Mouse (Mus musculus) embryo, embryonic 9.5 days (tissue): ENCODE measurements at regions not wholly inside any gene's neighbourhood (a gene's known extent, or its start where the extent isn't known, plus 50 kb on each side); places are given as distances from the start of the nearest gene placed in this dataset.
"Not testable (repeated sequence)": the region's sequence is repeated elsewhere in the genome, so short reads cannot be mapped to it uniquely, and the experiment has no call there.

Experiments
- DNase-seq: peaks from one replicate; pipeline ENCODE4 v3.0.0-alpha.2; 2017; ENCODE audit errors: extremely low spot score

GRCm38 (mm10) chr13:78904102-78904501 lies 704.5 kb upstream of the Nr2f1 start:
- no peak for DNase-seq

- DNase-seq = no peak
Measured at GRCm38 (mm10) chr13:78900693-78901092, 701.1 kb upstream of the Nr2f1 start.

- no peak for DNase-seq
Measured at GRCm38 (mm10) chr13:78892252-78892651, 692.7 kb upstream of the Nr2f1 start.

DNA sequence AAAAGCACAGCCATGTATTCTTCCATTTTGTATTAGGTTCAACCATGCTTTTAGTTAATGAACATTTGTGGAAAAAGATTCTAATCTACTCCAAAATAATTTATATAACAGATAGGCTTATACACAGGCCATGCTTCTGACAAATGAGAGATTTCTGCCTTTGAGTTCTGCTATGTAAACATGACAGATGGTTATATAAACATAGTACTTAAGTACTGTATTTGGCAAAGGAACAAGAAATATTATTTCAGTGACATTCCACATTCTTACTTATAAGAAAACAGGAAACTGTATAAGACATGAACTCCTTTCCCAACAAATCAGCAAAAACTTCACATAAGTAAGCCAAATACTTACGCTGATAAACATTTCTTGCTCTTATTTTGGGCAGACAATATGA lies 683.5 kb upstream of the Nr2f1 start:
- DNase-seq = no peak

DNA sequence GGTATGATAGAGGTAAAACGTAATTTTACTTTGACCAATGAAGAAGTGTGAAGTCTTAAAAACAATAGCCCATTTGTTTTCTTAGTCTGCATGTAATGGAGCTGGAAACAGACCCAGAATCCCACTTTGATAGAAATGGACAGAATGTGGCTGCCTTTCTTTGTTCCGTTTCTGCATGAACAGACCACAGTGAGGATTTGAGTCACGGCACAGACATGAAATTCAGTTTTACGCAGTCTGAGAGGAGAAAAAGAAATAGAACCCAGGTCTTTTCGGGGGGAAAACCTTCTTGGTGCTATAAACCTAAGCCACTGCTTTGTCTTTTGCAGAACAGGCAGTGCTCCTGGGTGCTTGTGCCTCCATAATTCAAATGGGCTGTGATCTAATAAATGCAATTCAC lies 673.0 kb upstream of the Nr2f1 start:
- peak; percentile 31 for DNase-seq

- no peak for DNase-seq
Measured at GRCm38 (mm10) chr13:78871976-78872375, 672.4 kb upstream of the Nr2f1 start.

DNA sequence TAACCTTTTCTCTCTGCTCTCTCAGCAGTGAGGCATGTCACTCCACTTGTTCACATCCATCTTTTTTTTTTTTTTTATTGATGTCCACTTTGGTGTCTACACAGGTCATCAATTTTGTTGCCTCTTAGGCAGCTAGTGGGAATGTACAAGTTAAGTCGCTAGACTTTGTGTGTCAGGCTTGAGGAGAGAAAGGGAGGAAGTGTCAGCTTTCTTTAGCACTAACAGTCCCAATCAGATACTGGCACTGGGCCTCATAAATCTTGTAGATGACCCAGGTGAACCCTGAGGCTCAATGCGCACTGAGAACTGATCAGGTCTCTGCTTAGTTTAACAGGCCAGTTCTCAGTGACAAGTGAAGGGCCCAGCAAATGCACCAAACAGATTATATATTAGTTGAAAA lies 671.7 kb upstream of the Nr2f1 start:
- DNase-seq = peak; percentile 70

GRCm38 (mm10) chr13:78824357-78824756 lies 624.8 kb upstream of the Nr2f1 start:
- not testable (repeated sequence) for DNase-seq

DNA sequence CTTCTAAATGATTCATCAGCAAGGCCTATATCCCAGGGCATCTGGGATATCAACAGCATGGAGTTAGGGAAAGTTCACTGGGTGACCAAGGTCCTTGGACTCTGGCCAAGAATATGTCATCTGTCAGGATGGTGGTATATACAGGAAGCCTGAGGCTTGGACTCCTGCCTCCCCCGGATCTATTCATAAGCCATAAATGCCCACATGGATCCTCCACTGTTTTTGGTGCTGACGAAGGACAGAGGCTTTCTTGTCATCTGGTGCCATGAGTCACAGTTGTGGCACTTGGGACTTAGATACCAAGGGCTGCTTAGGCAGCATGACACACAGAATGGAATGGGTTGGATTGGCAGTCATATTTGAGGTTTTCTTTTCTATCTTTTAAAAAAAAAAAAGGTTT lies 610.1 kb upstream of the Nr2f1 start:
- no peak for DNase-seq

- no peak for DNase-seq
Measured at GRCm38 (mm10) chr13:78802838-78803124, 603.2 kb upstream of the Nr2f1 start.

DNA sequence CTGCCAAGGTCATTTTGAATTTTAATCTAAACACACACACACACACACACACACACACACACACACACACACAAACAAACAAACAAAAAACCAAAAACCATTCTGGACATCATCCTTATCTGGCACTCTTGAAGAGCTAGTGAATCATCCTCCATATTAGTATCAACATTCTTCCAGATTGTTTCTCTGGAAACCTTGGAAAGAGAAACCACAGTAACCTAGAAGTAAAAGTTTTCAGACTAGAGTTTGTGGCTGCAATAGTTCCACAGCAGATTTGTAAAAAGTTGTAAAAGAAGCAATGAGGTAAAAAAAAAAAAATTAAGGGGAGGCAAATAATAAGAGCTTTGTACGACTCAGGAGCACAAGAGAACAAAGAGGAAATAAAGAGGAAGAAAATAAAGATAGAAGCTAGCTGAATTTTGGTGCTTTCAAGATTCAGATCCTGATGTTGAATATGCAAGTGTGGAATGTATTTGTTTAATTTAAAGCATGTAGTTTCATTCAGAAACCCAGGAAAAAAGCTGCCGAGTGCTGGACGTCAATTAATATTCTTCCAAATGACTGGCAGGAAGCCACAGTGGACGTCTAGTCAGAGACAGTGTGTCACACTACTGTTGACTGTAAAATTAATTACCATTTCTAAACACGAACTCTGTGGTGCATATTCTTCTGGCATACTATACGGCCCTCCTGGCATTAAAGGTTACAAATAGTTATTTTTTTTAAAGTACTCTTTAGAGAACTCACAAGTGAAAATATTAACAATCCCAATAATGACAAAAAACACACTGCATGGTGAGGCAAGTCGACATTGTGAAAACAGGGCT lies 602.7 kb upstream of the Nr2f1 start:
- DNase-seq = no peak

DNA sequence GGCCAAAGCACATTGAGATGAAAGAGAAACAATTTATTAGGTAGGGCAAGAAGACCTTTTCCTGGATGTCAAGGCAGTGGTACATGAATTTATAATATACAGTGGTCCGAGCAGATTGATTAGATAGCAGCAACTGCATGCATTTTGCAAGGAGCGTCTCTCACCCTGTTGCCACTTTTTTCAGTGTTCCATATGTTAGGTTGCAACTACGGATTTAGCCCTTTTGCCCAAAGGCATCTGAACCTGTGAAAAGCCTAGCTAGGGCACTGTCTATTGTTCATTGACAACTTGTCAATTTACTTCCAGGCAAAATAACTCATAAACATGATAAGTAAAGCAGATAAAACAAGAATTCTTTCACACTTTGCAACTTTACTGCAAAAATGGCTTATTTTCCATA lies 600.1 kb upstream of the Nr2f1 start:
- no peak for DNase-seq

DNA sequence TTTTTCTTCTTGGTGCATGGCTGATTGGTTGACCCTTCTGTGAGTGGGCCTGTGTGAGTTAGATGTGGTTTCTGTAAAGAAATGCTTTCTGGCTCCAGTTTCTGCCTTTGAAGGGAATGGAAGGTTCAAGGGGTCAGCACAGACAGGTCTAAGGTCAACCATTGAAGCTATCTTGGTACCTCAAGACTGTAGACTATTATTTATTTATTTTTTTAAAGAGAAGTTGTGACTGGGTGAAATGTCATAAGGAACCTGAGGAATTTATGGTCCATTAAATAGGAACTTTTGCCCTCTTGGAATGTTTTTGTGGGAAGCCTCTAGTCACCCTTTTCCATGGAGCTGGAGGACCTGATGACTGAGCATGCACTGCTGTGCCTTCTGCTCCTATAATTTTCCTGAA lies 595.7 kb upstream of the Nr2f1 start:
- peak; percentile 67 for DNase-seq

DNA sequence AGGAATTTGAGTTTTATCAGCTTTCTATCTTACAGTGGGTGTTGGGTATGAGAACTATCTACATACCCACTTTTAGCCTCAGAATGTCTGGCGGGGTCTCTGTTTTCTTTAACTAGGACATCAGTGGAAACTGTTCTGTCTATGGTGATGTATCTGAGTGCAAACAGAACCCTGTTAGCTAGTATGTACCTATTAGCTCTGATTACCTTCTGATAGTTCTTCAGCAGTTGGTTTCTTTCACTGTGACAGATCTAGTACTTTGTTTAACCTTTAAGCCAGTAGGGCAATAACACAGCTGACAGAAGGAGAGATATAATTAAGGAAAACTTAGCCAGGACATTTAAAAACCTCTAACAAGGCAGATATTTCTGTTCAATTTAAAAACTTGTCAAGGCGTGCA lies 584.7 kb upstream of the Nr2f1 start:
- peak; percentile 14 for DNase-seq

DNA sequence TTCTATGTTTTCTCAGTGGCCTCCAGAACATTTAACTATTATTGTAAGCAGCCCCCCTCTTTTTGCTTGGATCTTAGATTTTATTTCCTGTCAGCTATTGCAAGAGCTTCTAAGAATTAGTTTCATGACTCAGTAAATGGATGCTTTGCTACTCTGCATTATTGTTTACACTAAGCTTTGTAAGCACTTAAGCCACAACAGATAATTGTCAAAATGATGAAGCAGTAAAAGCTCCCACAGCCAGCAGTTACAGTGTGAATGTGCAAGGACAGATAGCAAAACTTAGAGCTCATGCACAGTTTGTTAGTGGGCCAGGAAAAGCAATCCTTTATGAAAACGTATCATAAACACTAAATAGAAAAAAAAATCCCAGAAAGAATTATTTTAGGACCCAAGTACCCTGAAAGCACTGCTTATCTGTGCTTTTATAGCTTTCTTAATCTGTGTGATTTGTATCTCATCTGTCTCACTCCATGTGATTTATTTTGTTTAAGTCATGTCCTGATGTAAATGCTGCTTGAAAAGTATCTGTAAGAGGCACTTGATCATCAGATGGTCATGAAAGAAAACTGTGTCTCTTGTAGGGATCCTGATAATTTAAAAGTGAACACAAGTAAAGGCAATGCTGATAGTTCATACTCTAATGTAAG lies 584.2 kb upstream of the Nr2f1 start:
- DNase-seq = no peak
